Mouse (Mus musculus): Measurements from ENCODE around the gene H2al1i. TPM values are rescaled to one million over a fixed set of nuclear protein-coding genes. Genes with fewer than 3 reads are reported as not detected.

The H2al1i gene
- total RNA-seq, 2 experiments from 2014 or later = not detected

Other genes starting within 250 kb of the H2al1i start
- not detected for gene H2al1a, start 25.4 kb upstream of the H2al1i start, total RNA-seq (2021)
- gene H2al1b, start 22.2 kb upstream of the H2al1i start, total RNA-seq (2021) = not detected
- gene H2al1c, start 19.0 kb upstream of the H2al1i start, total RNA-seq (2021) = not detected
- not detected for gene H2al1d, start 15.8 kb upstream of the H2al1i start, total RNA-seq (2021)
- not detected for gene H2al1e, start 12.7 kb upstream of the H2al1i start, total RNA-seq (2021)
- not detected for gene H2al1f, start 9.5 kb upstream of the H2al1i start, total RNA-seq (2021)
- gene H2al1g, start 6.4 kb upstream of the H2al1i start, total RNA-seq (2021) = not detected
- gene H2al1h, start 3.2 kb upstream of the H2al1i start, total RNA-seq (2021) = not detected
- not detected for gene H2al1j, start 3.2 kb downstream of the H2al1i start, total RNA-seq (2021)